Mouse (Mus musculus) urinary bladder, adult 18-20 months (tissue): ENCODE measurements at regions not wholly inside any gene's neighbourhood (a gene's known extent, or its start where the extent isn't known, plus 50 kb on each side); places are given as distances from the start of the nearest gene placed in this dataset.
"Not testable (repeated sequence)": the region's sequence is repeated elsewhere in the genome, so short reads cannot be mapped to it uniquely, and the experiment has no call there.

Source experiments
- DNase-seq, 2 experiments: peaks; one replicate each; pipeline ENCODE4 v3.0.0; 2022; ENCODE audit warnings: low spot score in 2 of 2, mixed read lengths in 2 of 2

DNA sequence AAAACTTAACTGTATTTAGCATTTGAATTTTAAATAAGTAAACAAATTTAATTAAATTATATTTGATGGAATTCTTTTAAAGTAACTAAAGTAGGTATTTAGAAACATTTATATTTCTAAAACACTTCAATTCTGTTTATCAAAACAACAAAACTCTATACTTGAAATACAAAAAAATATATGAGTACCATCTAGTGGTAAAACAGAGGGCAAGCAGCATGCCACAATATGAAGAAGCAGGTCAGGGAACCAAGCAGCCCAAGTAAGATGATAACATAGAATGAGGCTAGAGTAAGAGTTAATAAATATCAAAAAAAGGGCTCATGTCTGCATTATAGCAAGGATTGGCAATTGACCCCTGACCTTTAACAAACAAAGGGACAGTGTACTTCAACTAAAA is 639.7 kb downstream of the Cdh10 start:
- no peak for DNase-seq

GRCm38 (mm10) chr15:19473521-19473920 is 654.8 kb downstream of the Cdh10 start:
- no peak for DNase-seq

DNA sequence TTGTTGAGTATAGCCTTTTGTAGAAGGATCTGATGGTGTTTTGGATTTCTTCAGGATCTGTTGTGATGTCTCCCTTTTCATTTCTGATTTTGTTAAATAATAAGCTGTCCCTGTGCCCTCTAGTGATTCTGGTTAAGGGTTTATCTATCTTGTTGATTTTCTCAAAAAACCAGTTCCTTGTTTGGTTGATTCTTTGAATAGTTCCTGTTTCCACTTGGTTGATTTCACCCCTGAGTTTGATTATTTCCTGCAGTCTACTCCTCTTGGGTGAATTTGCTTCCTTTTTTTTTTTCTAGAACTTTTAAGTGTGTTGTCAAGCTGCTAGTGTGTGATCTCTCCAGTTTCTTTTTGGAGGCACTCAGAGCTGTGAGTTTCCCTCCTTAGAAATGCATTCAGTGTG is 674.8 kb downstream of the Cdh10 start:
- not testable (repeated sequence) for DNase-seq

GRCm38 (mm10) chr15:19519377-19519776 is 700.6 kb downstream of the Cdh10 start:
- DNase-seq: no peak

GRCm38 (mm10) chr15:19540676-19541075 is 721.9 kb downstream of the Cdh10 start:
- no peak for DNase-seq

DNA sequence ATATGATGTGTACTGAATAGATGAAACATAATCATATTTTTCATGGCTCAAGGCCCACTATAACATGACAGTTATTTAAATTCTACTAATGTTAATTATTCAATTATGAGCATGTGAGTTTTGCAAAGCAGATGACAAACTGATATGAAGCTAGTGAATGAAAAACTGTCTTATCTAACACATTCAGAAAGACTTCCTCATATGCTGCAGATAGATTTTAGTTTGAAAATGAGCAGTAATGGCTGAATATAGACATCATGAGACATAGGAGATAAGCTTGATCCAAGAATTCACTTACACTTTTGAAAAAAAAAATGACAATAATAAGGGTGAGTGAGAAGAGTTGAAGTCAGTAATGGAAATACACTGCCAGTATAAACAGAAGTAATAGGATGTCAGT is 731.0 kb downstream of the Cdh10 start:
- no peak for DNase-seq

- DNase-seq: no peak
Observed at GRCm38 (mm10) chr15:19584769-19585168, 766.0 kb downstream of the Cdh10 start.

GRCm38 (mm10) chr15:19585281-19585680 is 766.5 kb downstream of the Cdh10 start:
- DNase-seq: no peak

GRCm38 (mm10) chr15:19593746-19594145 is 775.0 kb downstream of the Cdh10 start:
- no peak for DNase-seq

- DNase-seq: peak in 1 of 2 experiments; percentile 13
Observed at GRCm38 (mm10) chr15:19622367-19622766, 803.6 kb downstream of the Cdh10 start.

GRCm38 (mm10) chr15:19667380-19667779 is 781.7 kb upstream of the Cdh12 start:
- no peak for DNase-seq

DNA sequence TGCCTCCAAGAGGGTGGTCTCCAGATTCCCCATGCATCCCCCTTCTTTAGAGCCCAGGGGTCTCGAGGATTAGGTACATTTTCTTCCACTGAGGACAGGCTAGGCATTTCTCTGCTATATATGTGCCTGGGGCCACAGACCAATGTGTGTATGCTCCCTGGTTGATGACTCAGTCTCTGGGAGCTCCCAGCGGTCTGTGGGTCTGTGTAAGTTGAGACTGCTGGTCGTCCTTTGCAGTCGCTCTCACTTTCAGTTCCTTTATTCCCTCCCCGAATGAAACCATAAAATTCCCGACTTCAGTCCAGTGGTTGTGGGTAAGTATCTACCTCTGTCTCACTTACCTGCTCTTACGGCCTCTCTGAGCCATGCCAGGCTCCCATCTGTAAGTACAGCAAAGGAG is 773.5 kb upstream of the Cdh12 start:
- DNase-seq: no peak

- DNase-seq: no peak
Observed at GRCm38 (mm10) chr15:19687239-19687638, 761.8 kb upstream of the Cdh12 start.

DNA sequence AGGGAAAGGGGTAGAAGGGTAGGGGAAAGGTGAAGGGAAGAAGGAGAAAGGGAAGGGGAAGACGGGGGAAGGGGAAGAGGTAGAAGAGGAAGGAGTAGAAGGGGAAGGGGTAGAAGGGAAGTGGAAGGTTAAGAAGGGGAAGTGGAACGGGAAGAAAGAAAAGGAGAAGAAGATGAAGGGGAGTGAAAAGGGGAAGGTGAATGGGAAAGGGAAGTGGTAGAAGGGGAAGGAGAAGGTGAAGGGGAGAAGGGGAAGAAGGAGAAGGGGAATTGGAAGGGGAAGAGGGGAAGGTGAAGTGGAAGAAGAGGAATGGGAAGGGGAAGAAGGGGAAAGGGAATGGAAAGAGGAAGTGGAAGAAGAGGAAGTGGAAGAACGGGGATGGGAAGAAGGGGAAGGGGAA is 737.3 kb upstream of the Cdh12 start:
- DNase-seq: no peak
